Mouse (Mus musculus) embryonic fibroblast, embryonic 13.5 days (primary cell): ENCODE data around the gene Cbarp. TPM values are rescaled to one million over a fixed set of nuclear protein-coding genes. Genes with fewer than 3 reads are reported as not detected.

Source experiments
- H3K27ac ChIP-seq: 2 replicates; pipeline ENCODE4 v1.5.1; 2012; ENCODE audit warnings: low read length, control low read depth, inconsistent platforms; ENCODE audit not compliant: insufficient read depth
- H3K4me1 ChIP-seq: 2 replicates; pipeline ENCODE4 v1.6.1; 2011; ENCODE audit warnings: low read length; ENCODE audit not compliant: control insufficient read depth, insufficient read depth
- H3K4me3 ChIP-seq: 2 replicates; pipeline ENCODE4 v1.5.1; 2011; ENCODE audit warnings: mild to moderate bottlenecking, control low read depth, low read length; ENCODE audit not compliant: insufficient read depth
- CTCF ChIP-seq: IDR thresholded peaks from 2 replicates; pipeline ENCODE4 v1.5.1; 2011; ENCODE audit warnings: mild to moderate bottlenecking, control low read depth, low read length, moderate library complexity, borderline replicate concordance; ENCODE audit not compliant: insufficient read depth
- POLR2A ChIP-seq: IDR thresholded peaks from 2 replicates; pipeline ENCODE4 v1.6.1; 2011; ENCODE audit warnings: low read depth, mild to moderate bottlenecking, control low read depth, low read length, moderate library complexity
- polyA plus RNA-seq: library from polyadenylated mRNA; stranded (reverse); fragments of >200 nt; gene quantifications from 2 replicates; pipeline ENCODE4 v1.2.4, GENCODE M21; 2011; ENCODE audit warnings: low read depth; ENCODE audit not compliant: missing spikeins, insufficient read length

The Cbarp gene
- polyA plus RNA-seq, 1 experiment = 28.4 TPM

DNA sequence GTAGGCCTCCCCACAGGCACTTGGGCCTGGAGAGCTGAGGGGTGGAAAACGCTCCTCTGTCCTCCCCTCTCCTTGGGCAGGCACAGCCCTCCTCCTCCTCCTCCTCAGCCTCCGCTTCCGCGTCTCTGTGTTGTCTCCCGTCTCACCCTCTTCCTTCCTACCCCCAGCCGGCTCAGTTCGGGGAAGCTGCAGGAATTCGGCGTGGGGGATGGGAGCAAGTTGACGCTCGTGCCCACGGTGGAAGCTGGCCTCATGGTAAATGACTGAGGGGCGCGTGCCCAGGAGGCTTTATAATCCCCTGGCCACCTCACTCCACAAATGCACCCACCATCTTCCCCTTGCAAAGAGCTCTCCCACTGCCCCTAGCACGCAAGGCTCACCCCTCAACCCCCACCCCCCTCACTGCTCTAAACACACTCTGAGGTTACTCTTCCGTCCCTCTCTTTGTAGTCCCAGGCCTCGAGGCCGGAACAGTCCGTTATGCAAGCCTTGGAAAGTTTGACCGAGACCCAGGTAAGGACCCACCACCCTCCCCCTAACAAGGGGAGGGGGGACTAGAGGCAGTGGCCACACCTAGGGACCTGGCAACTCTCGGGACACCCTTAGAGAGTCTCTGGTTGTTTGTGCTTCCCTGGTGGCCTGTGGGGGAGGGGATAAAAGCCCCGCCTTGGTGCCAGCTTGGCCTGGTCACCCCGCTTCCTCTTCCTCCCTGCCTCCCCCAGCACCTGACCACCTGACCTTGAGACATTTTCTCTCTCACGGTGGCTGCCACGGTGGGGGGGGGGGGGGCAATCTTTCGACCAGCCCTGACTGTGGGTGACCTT, 10.8 kb upstream of the Cbarp start:
- Histone ChIP-seq H3K27ac (peak overlapping the region; percentile 95), H3K4me1 (peaks cover 14% of the 10 kb centered on the region), H3K4me3 (peak overlapping the region; percentile 81)
- TF ChIP-seq POLR2A (peak; percentile 50; the same call in 1 of the 2 replicates), CTCF (no peak)

GRCm38 (mm10) chr10:80150226-80151210, 9.9 kb upstream of the Cbarp start:
- Histone ChIP-seq H3K4me3 (peak overlapping the region; percentile 81), H3K4me1 (peaks cover 10% of the 10 kb centered on the region), H3K27ac (peak overlapping the region; percentile 95)
- no peak for TF ChIP-seq CTCF
- no peak; the same call in none of the 2 replicates for TF ChIP-seq POLR2A

GRCm38 (mm10) chr10:80149291-80150225, 8.9 kb upstream of the Cbarp start:
- H3K27ac ChIP-seq = peak overlapping the region; percentile 87
- H3K4me1 ChIP-seq = peaks cover 2% of the 10 kb centered on the region
- peak overlapping the region; percentile 81 for H3K4me3 ChIP-seq
- TF ChIP-seq POLR2A (peak; percentile 97), CTCF (no peak)

DNA sequence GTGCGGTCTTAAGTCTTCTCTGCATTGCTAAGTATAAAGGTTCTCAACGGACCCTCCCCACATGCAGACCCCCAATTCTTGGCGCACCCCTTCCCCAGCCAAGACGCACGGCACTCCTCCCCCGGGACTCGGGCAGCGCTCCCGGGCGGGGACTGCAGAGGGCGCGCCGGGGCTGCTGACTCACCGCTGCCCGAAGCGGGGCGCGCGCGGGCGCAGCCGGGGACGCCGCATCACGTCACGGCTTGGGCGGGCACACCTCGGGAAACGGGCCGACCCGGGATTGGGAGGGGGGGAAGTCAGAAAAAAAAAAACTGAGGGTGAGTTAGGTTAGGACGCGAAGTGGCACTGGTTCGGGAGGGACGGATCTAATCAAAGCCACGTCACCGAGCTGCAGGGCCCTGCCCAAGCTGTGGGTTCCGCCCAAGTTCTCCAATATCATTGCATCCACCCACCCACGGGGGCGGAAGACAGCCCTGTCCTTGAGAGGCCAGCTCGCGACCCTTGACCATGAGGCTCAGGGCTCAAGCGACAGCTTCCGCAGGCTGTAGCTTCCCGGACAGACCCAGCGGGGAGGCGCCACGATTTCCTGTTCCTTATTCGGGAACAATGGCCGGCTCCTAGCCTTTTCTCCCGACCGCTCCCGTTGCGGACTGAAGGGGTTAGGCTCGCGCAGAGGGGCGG, 8.1 kb upstream of the Cbarp start:
- Histone ChIP-seq H3K27ac (peak overlapping the region; percentile 87), H3K4me3 (peak overlapping the region; percentile 71), H3K4me1 (peaks cover 2% of the 10 kb centered on the region; the same call in 1 of the 2 replicates)
- 0 out of 2 replicates have a peak, but pooled peaks have one; percentile 19 for TF ChIP-seq CTCF
- peak; percentile 67; the same call in 1 of the 2 replicates for TF ChIP-seq POLR2A

DNA sequence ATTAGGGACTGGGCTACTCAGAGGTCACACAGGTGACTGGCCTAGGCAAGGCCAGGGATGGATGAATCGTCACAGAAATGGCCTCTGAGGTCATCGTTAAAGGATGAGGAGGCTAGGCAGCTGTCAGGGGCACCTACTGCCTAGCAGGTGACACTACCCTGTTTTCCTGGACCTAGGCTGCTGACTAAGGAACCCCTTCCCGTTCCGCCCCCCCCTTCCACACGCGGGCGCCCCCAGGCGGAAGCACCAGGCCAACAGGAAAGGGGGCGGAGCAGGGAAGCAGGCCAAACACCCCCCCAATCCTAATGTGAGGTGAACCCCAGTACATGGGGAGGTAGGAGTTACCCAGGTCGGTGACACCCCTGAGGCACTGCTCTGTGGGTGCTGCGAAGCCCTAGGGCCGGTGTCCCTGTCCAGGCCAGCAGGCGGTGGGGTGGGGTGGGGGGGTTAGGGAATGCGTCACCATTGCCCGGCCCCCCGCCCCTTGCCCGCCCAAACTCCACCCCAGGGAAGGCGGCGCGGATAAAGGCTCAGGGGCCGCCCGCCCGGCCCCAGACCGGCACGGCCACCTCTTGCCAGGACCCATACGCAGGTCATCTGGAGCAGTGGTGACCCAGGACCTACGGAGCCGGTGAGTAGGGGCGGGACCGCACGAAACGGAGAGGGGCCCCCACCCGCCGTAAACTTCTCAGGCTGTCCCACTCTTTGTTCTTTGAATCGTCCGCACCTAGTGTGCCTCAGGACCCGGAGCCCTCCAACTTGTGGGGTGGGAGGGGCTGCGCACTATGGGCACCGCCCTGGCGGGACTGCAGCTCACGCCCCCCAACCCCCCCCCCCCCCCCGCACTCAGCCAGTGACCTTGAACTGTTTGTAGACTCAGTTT, 7.3 kb upstream of the Cbarp start, which contains the start of gene Midn:
Gene Midn (plus strand): TSS at position 554 of the 883 bp plus-strand sequence.
- TF ChIP-seq POLR2A = peak; percentile 98
- TF ChIP-seq CTCF = peak; percentile 28; the same call in 1 of the 2 replicates
- H3K4me1 ChIP-seq = peaks cover 2% of the 10 kb centered on the region; the same call in 1 of the 2 replicates
- peak within 1 kb of the TSS; percentile 87 for H3K27ac ChIP-seq
- H3K4me3 ChIP-seq = peak within 1 kb of the TSS; percentile 71

DNA sequence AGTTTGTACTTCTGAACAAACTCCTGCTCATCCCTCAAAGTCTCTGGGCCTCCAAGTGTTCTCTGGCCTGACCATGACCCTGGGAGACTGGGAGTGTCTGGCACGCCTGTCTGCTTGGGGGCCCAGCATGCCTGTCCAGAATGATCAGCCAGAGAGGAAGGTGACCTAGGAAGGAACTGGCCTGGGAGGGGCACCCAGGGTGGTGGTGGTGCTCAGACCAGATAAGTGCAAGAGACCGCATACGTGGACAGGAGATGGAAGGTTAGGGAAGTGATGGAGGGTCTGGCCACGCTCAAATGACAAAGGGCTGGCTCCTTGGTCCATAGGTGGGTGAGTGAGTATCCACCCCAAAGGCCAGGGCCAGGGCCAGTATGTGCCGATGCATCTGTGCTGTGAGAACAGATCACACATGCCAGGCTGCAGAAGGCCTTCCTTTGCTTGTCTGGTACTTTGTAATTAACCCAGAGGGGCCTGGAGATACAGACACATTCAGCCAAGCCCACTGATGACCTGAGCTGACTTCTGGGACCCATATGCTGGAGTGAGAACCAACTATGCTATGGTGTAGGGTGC, 6.6 kb upstream of the Cbarp start:
- no peak for TF ChIP-seq CTCF
- TF ChIP-seq POLR2A = no peak

GRCm38 (mm10) chr10:80146568-80147011, 6.0 kb upstream of the Cbarp start:
- peaks cover 2% of the 10 kb centered on the region; the same call in 1 of the 2 replicates for H3K4me1 ChIP-seq
- TF ChIP-seq POLR2A = no peak
- no peak for TF ChIP-seq CTCF
- no peak overlapping the region for H3K4me3 ChIP-seq
- no peak overlapping the region for H3K27ac ChIP-seq

More for the DNA sequence above, 6.6 kb upstream of the Cbarp start:
- Histone ChIP-seq H3K4me1 (peaks cover 2% of the 10 kb centered on the region; the same call in 1 of the 2 replicates), H3K4me3 (no peak overlapping the region), H3K27ac (no peak overlapping the region; the same call in 1 of the 2 replicates)
